Mouse (Mus musculus) midbrain, embryonic 16.5 days (tissue): ENCODE data around the gene Sema3g. TPM values are rescaled to one million over a fixed set of nuclear protein-coding genes. Genes with fewer than 3 reads are reported as not detected.
A peak's percentile ranks its signal among the peaks of the same experiment; 100 is the strongest.

Experiments used
- ATAC-seq: fragments of 200-750 bp; cut with Nextera tagmentation; 2 replicates; pipeline ENCODE4 v1.8.0; 2017; ENCODE audit warnings: moderate TSS enrichment
- H3K27ac ChIP-seq: fragments of 300-500 bp; sonication (generic); 2 replicates; pipeline ENCODE4 v1.5.1; 2014; ENCODE audit warnings: mild to moderate bottlenecking, low read length, mixed read lengths
- H3K27me3 ChIP-seq: fragments of 300-500 bp; sonication (generic); 2 replicates; pipeline ENCODE4 v1.6.1; 2014; ENCODE audit warnings: low read depth, low read length, mixed read lengths; ENCODE audit not compliant: control insufficient read depth, insufficient read depth
- H3K36me3 ChIP-seq: fragments of 300-500 bp; sonication (generic); 2 replicates; pipeline ENCODE4 v1.6.1; 2014; ENCODE audit warnings: mild to moderate bottlenecking, low read length, moderate library complexity, mixed read lengths; ENCODE audit not compliant: control insufficient read depth, insufficient read depth
- H3K4me1 ChIP-seq: fragments of 300-500 bp; sonication (generic); 2 replicates; pipeline ENCODE4 v1.6.1; 2014; ENCODE audit warnings: mild to moderate bottlenecking, low read length, mixed read lengths; ENCODE audit not compliant: control insufficient read depth, insufficient read depth
- H3K4me2 ChIP-seq: fragments of 300-500 bp; sonication (generic); 2 replicates; pipeline ENCODE4 v1.6.1; 2014; ENCODE audit warnings: mild to moderate bottlenecking, low read length, mixed read lengths
- H3K4me3 ChIP-seq: fragments of 300-500 bp; sonication (generic); 2 replicates; pipeline ENCODE4 v1.5.1; 2014; ENCODE audit warnings: low read depth, mild to moderate bottlenecking, low read length, moderate library complexity, mixed read lengths
- H3K9ac ChIP-seq: fragments of 300-500 bp; sonication (generic); 2 replicates; pipeline ENCODE4 v1.6.1; 2014; ENCODE audit warnings: low read depth, low read length, mixed read lengths
- H3K9me3 ChIP-seq: fragments of 300-500 bp; sonication (generic); replicated peaks from 2 replicates; pipeline ENCODE4 v1.6.1; 2014; ENCODE audit warnings: mild to moderate bottlenecking, low read length, mixed read lengths; ENCODE audit not compliant: control insufficient read depth, poor library complexity, severe bottlenecking
- WGBS: fragments of 180-500 bp; shearing (Covaris S2); extraction: QIAGEN DNeasy Blood & Tissue Kit; methylation state at CpG from one replicate; pipeline ENCODE4 v1.1.7; 2014; 5-methylcytosine and 5-hydroxymethylcytosine counted together
- polyA plus RNA-seq: library from polyadenylated mRNA; unstranded; fragments of >200 nt; fragmentation: Nextera tagmentation; extraction: Ambion mirVana; gene quantifications from 2 replicates; pipeline ENCODE4 v1.2.1, GENCODE M21; 2015

Sema3g gene
- polyA plus RNA-seq, 1 experiment from 2014 or later, result 0.46 TPM

GRCm38 (mm10) chr14:31251084-31251604, 33.5 kb downstream of the Sema3g start, which contains the start of the genes Phf7 and Bap1:
Phf7 (minus strand) TSS chr14:31251317.
Bap1 (plus strand) TSS chr14:31251450.
- Histone ChIP-seq H3K27me3 (no peaks in the 10 kb centered on the region), H3K9me3 (no peaks in the 10 kb centered on the region), H3K4me2 (peak within 1 kb of the TSS; percentile 69), H3K4me3 (peak within 1 kb of the TSS; percentile 90), H3K27ac (peak within 1 kb of the TSS; percentile 95), H3K9ac (peak within 1 kb of the TSS; percentile 97), H3K4me1 (peaks cover 19% of the 10 kb centered on the region), H3K36me3 (peaks cover 18% of the 10 kb centered on the region)
- under 1% methylated on average over 40 of the region's 75 CpGs for WGBS
- peak; percentile 89 for ATAC-seq

DNA sequence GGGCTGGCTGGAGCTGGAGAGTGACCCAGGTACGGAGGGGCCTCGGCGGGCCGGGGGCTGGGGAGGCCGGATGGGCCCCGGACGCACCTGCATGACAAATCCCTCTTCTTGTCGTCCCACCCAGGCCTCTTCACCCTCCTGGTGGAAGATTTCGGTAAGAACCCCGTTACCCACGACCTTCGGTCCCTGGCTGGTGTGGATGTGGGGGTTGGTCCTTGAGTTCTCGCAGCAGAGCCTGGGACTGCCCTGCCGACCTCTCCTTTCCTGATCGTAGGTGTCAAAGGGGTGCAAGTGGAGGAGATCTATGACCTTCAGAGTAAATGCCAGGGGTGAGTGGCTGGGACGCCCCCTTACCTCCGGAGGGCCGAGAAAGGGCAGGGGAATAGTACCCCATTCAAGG, 34.0 kb downstream of the Sema3g start:
- ATAC-seq, result no peak
- no peaks in the 10 kb centered on the region for H3K9me3 ChIP-seq
- peaks cover 23% of the 10 kb centered on the region for H3K36me3 ChIP-seq
- peak overlapping the region; percentile 69 for H3K4me2 ChIP-seq
- H3K9ac ChIP-seq, result peak overlapping the region; percentile 97
- H3K4me1 ChIP-seq, result peaks cover 19% of the 10 kb centered on the region
- no peaks in the 10 kb centered on the region for H3K27me3 ChIP-seq
- peak overlapping the region; percentile 90 for H3K4me3 ChIP-seq
- WGBS, result 2% methylated on average over 18 of the region's 18 CpGs
- H3K27ac ChIP-seq, result peak overlapping the region; percentile 72

GRCm38 (mm10) chr14:31252091-31252490, 34.4 kb downstream of the Sema3g start:
- no peaks in the 10 kb centered on the region for H3K27me3 ChIP-seq
- peaks cover 24% of the 10 kb centered on the region for H3K36me3 ChIP-seq
- no peak overlapping the region for H3K27ac ChIP-seq
- H3K9ac ChIP-seq, result peak overlapping the region; percentile 97
- peaks cover 19% of the 10 kb centered on the region for H3K4me1 ChIP-seq
- peak overlapping the region; percentile 90 for H3K4me3 ChIP-seq
- no peaks in the 10 kb centered on the region for H3K9me3 ChIP-seq
- ATAC-seq, result no peak
- peak overlapping the region; percentile 69 for H3K4me2 ChIP-seq
- 90% methylated on average over 5 of the region's 5 CpGs for WGBS

GRCm38 (mm10) chr14:31258476-31259050, 40.9 kb downstream of the Sema3g start:
- WGBS, result 93% methylated on average over 14 of the region's 14 CpGs
- Histone ChIP-seq H3K4me2 (no peak overlapping the region), H3K9me3 (no peaks in the 10 kb centered on the region), H3K4me1 (no peaks in the 10 kb centered on the region), H3K27me3 (no peaks in the 10 kb centered on the region), H3K4me3 (no peak overlapping the region), H3K36me3 (peaks cover 60% of the 10 kb centered on the region), H3K27ac (no peak overlapping the region), H3K9ac (no peak overlapping the region)
- no peak for ATAC-seq

DNA sequence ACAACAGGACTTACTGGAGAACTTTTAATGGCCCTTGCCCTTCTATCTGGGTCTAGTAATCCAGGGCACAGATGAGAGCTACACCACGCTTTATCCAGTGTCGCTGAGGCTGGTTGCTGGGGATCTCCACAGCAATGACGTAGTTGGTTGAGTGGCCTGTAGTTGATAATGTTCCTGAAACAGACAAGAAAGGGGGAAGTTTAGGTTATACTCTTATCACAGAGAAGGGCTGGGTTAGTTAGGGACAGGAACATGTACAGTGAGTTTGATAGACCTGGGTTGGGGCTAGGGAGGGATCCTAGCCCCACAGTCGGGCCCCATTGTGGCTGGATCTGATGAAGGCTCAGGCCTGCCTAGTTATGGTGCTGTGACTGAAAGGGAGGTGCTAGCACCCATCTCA, 42.7 kb downstream of the Sema3g start:
- WGBS, result 96% methylated on average over 4 of the region's 4 CpGs
- Histone ChIP-seq H3K4me3 (no peak overlapping the region), H3K9me3 (no peaks in the 10 kb centered on the region), H3K9ac (no peak overlapping the region), H3K4me1 (no peaks in the 10 kb centered on the region), H3K36me3 (peaks cover 49% of the 10 kb centered on the region), H3K27ac (no peak overlapping the region), H3K4me2 (no peak overlapping the region), H3K27me3 (no peaks in the 10 kb centered on the region)
- no peak for ATAC-seq

DNA sequence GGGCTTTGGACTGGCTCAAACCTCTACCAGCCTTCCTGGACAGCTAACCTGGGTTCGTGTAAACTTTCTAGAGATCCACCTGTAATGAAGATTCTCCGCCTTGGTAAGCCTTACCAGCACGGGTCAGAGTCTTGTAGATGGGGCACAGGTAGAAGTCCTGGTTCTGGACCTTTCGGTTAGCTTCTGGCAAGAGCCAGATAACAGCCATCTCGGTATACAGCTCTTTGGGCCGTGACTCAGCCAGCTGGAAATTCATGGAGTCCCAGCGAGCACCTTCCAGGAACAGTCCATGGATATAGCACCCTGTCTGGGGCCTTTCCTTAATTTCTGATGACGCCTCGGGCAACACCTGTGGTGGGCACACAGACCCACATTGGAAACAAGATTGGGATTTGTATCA, 43.3 kb downstream of the Sema3g start:
- H3K9me3 ChIP-seq, result no peaks in the 10 kb centered on the region
- peaks cover 46% of the 10 kb centered on the region for H3K36me3 ChIP-seq
- no peaks in the 10 kb centered on the region for H3K4me1 ChIP-seq
- H3K9ac ChIP-seq, result no peak overlapping the region
- 97% methylated on average over 9 of the region's 9 CpGs for WGBS
- no peak for ATAC-seq
- H3K27me3 ChIP-seq, result no peaks in the 10 kb centered on the region
- H3K27ac ChIP-seq, result no peak overlapping the region
- no peak overlapping the region for H3K4me3 ChIP-seq
- H3K4me2 ChIP-seq, result no peak overlapping the region

- Histone ChIP-seq H3K4me1 (peaks cover 25% of the 10 kb centered on the region), H3K36me3 (peaks cover 3% of the 10 kb centered on the region; the same call in 1 of the 2 replicates), H3K27ac (peak overlapping the region; percentile 85), H3K27me3 (no peaks in the 10 kb centered on the region), H3K9me3 (no peaks in the 10 kb centered on the region), H3K9ac (no peak overlapping the region), H3K4me2 (no peak overlapping the region), H3K4me3 (no peak overlapping the region)
- no peak for ATAC-seq
- 86% methylated on average over 11 of the region's 11 CpGs for WGBS
These were observed 50.0 kb downstream of the Sema3g start for GRCm38 (mm10) chr14:31267649-31268048.

- H3K36me3 ChIP-seq, result no peaks in the 10 kb centered on the region
- H3K9ac ChIP-seq, result peak overlapping the region; percentile 52; the same call in 1 of the 2 replicates
- peaks cover 25% of the 10 kb centered on the region for H3K4me1 ChIP-seq
- H3K4me3 ChIP-seq, result peak overlapping the region; percentile 29
- H3K27ac ChIP-seq, result peak overlapping the region; percentile 85
- H3K9me3 ChIP-seq, result no peaks in the 10 kb centered on the region
- peak overlapping the region; percentile 48 for H3K4me2 ChIP-seq
- H3K27me3 ChIP-seq, result no peaks in the 10 kb centered on the region
- peak; percentile 85 for ATAC-seq
- WGBS, result 17% methylated on average over 9 of the region's 9 CpGs
These were observed 50.8 kb downstream of the Sema3g start for GRCm38 (mm10) chr14:31268301-31269001.
